Mouse (Mus musculus) lung, postnatal 36 days (tissue): ENCODE data around the gene Btnl6.
"Not testable (repeated sequence)": the region's sequence is repeated elsewhere in the genome, so short reads cannot be mapped to it uniquely, and the experiment has no call there.

Experiments used
- DNase-seq: peaks from one replicate; pipeline ENCODE4 v3.0.0; 2022; ENCODE audit warnings: mixed read lengths

The Btnl6 gene

GRCm38 (mm10) chr17:34496539-34496938 is 20.6 kb downstream of the Btnl6 start:
- DNase-seq, result no peak

GRCm38 (mm10) chr17:34495156-34495555 is 22.0 kb downstream of the Btnl6 start:
- DNase-seq, result not testable (repeated sequence)

DNA sequence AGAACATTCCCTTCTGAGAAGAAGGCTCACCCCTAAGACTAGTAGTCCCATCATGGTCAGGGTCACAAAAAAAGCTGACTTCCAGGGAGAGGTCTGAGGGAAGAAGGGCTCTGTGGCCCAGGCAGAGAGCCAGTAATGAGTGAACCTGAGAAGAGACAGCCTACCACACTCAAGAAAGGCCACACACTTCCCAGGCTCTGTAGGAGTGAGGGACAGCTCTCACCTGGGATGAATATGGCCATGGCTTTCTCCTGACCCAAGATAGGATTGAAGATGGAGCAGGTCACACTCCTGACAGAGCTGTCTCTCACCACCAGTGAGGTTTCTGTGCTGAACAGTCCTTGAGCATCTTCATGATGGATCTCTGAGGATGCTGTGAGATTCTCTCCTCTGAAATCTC is 24.4 kb downstream of the Btnl6 start:
- DNase-seq, result no peak

- DNase-seq, result not testable (repeated sequence)
Measured at GRCm38 (mm10) chr17:34477238-34478013, 39.7 kb downstream of the Btnl6 start, which contains the start of gene Btnl4. Gene Btnl4 (minus strand): TSS chr17:34477318.

DNA sequence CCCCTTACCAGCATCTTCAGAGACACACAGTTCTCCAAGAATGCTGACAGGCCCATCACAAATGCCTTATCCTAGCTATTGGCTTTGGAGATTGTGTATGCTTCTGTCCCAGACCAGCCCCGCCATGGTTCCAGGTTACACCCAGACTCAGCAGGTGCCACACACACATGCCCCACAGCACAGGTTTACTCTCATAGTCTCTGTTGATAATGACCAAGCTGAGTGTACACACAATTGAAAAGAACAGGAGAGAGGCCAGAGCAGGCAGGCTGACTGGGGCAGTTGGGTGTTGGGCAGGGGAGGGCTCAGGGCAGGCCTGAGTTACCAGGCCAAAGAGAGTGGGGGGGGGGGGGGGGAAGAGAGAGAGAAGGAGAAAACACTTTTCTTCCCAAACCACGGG is 40.7 kb downstream of the Btnl6 start:
- DNase-seq, result no peak

DNA sequence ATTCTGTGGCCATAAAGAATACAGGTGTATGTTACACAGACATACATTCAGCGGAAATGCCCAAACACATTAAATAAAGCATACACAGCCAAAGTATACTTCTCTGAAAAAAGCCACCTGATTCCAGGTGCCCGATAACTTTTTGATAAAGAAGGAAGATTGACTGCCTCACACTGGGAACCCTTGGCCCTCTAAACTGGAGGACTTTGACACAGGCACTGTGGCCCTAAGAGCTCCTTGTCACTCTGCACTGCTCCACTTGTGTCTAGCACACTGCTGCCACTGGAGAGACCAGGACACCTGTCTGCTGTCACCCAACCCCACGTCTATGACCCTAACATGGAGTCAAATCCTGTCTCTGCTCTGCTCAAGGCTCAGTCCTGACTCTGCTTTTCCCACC is 42.1 kb downstream of the Btnl6 start:
- no peak for DNase-seq

DNA sequence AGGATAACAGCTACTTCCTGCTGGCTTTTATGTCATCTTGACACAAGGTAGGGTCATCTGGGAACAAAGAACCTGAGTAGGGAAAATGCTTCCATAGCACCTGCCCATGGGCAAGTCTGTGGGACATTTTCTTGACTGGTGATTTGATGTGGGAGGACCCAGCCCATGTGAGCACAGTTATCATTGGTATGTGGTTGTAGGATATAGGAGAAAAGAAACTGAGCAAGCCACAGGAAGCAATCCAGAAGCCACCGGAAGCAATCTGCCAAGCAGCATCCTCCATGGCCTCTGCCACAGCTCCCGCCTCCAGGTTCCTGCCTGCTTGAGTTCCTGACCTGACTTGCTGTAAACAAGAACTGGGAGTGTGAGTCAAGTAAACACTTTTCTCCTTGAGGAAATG is 46.7 kb downstream of the Btnl6 start:
- no peak for DNase-seq

GRCm38 (mm10) chr17:34465906-34466305 is 51.2 kb downstream of the Btnl6 start:
- DNase-seq, result not testable (repeated sequence)

- DNase-seq, result no peak
Measured at GRCm38 (mm10) chr17:34459255-34459654, 57.9 kb downstream of the Btnl6 start.
